Mouse (Mus musculus) MEL (cell line): ENCODE measurements around the gene Gm20388. TPM values are rescaled to one million over a fixed set of nuclear protein-coding genes. Genes with fewer than 3 reads are reported as not detected.

Experiments used
- DNase-seq: peaks from one replicate; pipeline ENCODE4 v3.0.0; 2011; ENCODE audit warnings: low read depth, low spot score
- H3K27ac ChIP-seq: 2 replicates; pipeline ENCODE4 v1.5.1; 2012; ENCODE audit warnings: low read depth, mild to moderate bottlenecking, control low read depth, low read length, moderate library complexity; ENCODE audit not compliant: control insufficient read depth
- H3K27me3 ChIP-seq, 2 experiments: fragments of 150-350 bp in 1 of 2; sonication (generic) in 1 of 2; 2 replicates each; pipeline ENCODE4 v1.6.1; 2012; ENCODE audit warnings: low read length in 2 of 2, mild to moderate bottlenecking in 2 of 2, improper control_type of control experiment in 1 of 2, moderate library complexity in 1 of 2; ENCODE audit not compliant: insufficient read depth in 2 of 2, control insufficient read depth in 1 of 2
- H3K36me3 ChIP-seq, 2 experiments: 2 replicates each; pipeline ENCODE4 v1.6.1; 2012 to 2014; ENCODE audit warnings: low read length in 2 of 2, improper control_type of control experiment in 1 of 2, inconsistent platforms in 1 of 2, mild to moderate bottlenecking in 1 of 2; ENCODE audit not compliant: insufficient read depth in 2 of 2, control insufficient read depth in 1 of 2
- H3K4me1 ChIP-seq, 2 experiments: fragments of 150-350 bp in 1 of 2; sonication (generic) in 1 of 2; 2 replicates each; pipeline ENCODE4 v1.6.1; 2012; ENCODE audit warnings: low read length in 2 of 2, improper control_type of control experiment in 1 of 2, mild to moderate bottlenecking in 1 of 2; ENCODE audit not compliant: insufficient read depth in 2 of 2, control insufficient read depth in 1 of 2
- H3K4me3 ChIP-seq, 2 experiments: fragments of 150-350 bp in 1 of 2; sonication (generic) in 1 of 2; 2 replicates each; pipeline ENCODE4 v1.5.1; 2012; ENCODE audit warnings: low read depth in 2 of 2, low read length in 2 of 2, mild to moderate bottlenecking in 2 of 2, moderate library complexity in 2 of 2, control low read depth in 1 of 2, improper control_type of control experiment in 1 of 2; ENCODE audit not compliant: control insufficient read depth in 1 of 2, insufficient read depth in 1 of 2
- H3K79me2 ChIP-seq: 2 replicates; pipeline ENCODE4 v1.6.1; 2012; ENCODE audit warnings: mild to moderate bottlenecking, low read length, moderate library complexity; ENCODE audit not compliant: control insufficient read depth, poor library complexity, insufficient read depth
- H3K9ac ChIP-seq: 2 replicates; pipeline ENCODE4 v1.6.1; 2012; ENCODE audit warnings: low read depth, mild to moderate bottlenecking, control low read depth, low read length, moderate library complexity; ENCODE audit not compliant: control insufficient read depth, poor library complexity, severe bottlenecking
- H3K9me3 ChIP-seq: fragments of 150-350 bp; sonication (generic); replicated peaks from 2 replicates; pipeline ENCODE4 v1.6.1; 2012; ENCODE audit warnings: mild to moderate bottlenecking, low read length, improper control_type of control experiment, moderate library complexity; ENCODE audit not compliant: insufficient read depth
- CHD1 ChIP-seq: IDR thresholded peaks from 2 replicates; pipeline ENCODE4 v1.6.1; 2012; ENCODE audit warnings: low read depth, mild to moderate bottlenecking, inconsistent platforms, low read length, improper control_type of control experiment
- CTCF ChIP-seq, 3 experiments: IDR thresholded peaks in 2 of 3; conservative IDR thresholded peaks in 1 of 3; 2 replicates each; pipeline ENCODE4 v1.5.1; 2011 to 2012; ENCODE audit warnings: low read length in 3 of 3, low read depth in 2 of 3, mild to moderate bottlenecking in 2 of 3, improper control_type of control experiment in 1 of 3, inconsistent platforms in 1 of 3, mixed read lengths in 1 of 3, moderate library complexity in 1 of 3; ENCODE audit not compliant: control insufficient read depth in 1 of 3, insufficient read depth in 1 of 3, poor library complexity in 1 of 3, severe bottlenecking in 1 of 3
- EP300 ChIP-seq, 2 experiments: IDR thresholded peaks; 2 replicates each; pipeline ENCODE4 v1.6.1; 2011; ENCODE audit warnings: improper control_type of control experiment in 2 of 2, low read length in 2 of 2, low read depth in 1 of 2, mild to moderate bottlenecking in 1 of 2
- KAT2A ChIP-seq: conservative IDR thresholded peaks from 2 replicates; pipeline ENCODE4 v1.6.1; 2012; ENCODE audit warnings: low read depth, low read length, improper control_type of control experiment, inconsistent platforms
- MAZ ChIP-seq: IDR thresholded peaks from 2 replicates; pipeline ENCODE4 v1.6.1; 2012; ENCODE audit warnings: low read depth, mild to moderate bottlenecking, inconsistent platforms, low read length, improper control_type of control experiment
- MEF2A ChIP-seq: IDR thresholded peaks from 2 replicates; pipeline ENCODE4 v1.6.1; 2014; ENCODE audit warnings: low read depth, mild to moderate bottlenecking, inconsistent platforms, low read length, improper control_type of control experiment; ENCODE audit not compliant: poor library complexity, insufficient replicate concordance, severe bottlenecking; ENCODE audit errors: extremely low read depth
- MXI1 ChIP-seq: IDR thresholded peaks from 2 replicates; pipeline ENCODE4 v1.6.1; 2011; ENCODE audit warnings: mild to moderate bottlenecking, low read depth, low read length, improper control_type of control experiment
- MYC ChIP-seq: IDR thresholded peaks from 2 replicates; pipeline ENCODE4 v1.6.1; 2011; ENCODE audit warnings: low read depth, mild to moderate bottlenecking, low read length, improper control_type of control experiment, moderate library complexity
- POLR2A ChIP-seq, 2 experiments: IDR thresholded peaks; 2 replicates each; pipeline ENCODE4 v1.6.1; 2011 to 2012; ENCODE audit warnings: low read length in 2 of 2, mild to moderate bottlenecking in 2 of 2, control low read depth in 1 of 2, improper control_type of control experiment in 1 of 2, low read depth in 1 of 2, moderate library complexity in 1 of 2; ENCODE audit not compliant: control insufficient read depth in 1 of 2, insufficient read depth in 1 of 2, poor library complexity in 1 of 2
- POLR2AphosphoS5 ChIP-seq: IDR thresholded peaks from 2 replicates; pipeline ENCODE4 v1.6.1; 2012; ENCODE audit warnings: low read depth, borderline replicate concordance, mild to moderate bottlenecking, inconsistent platforms, low read length, moderate library complexity, mixed read lengths
- RCOR1 ChIP-seq: IDR thresholded peaks from 2 replicates; pipeline ENCODE4 v1.6.1; 2012; ENCODE audit warnings: low read depth, mild to moderate bottlenecking, inconsistent platforms, low read length, improper control_type of control experiment
- TBP ChIP-seq: IDR thresholded peaks from 2 replicates; pipeline ENCODE4 v1.8.0; 2011; ENCODE audit warnings: low read depth, low read length, improper control_type of control experiment
- TCF12 ChIP-seq: IDR thresholded peaks from 2 replicates; pipeline ENCODE4 v1.6.1; 2014; ENCODE audit warnings: low read depth, mild to moderate bottlenecking, inconsistent platforms, low read length, improper control_type of control experiment, moderate library complexity
- UBTF ChIP-seq: IDR thresholded peaks from 2 replicates; pipeline ENCODE4 v1.6.1; 2012; ENCODE audit warnings: low read depth, mild to moderate bottlenecking, inconsistent platforms, low read length, improper control_type of control experiment, moderate library complexity, borderline replicate concordance; ENCODE audit not compliant: insufficient read depth
- USF1 ChIP-seq: IDR thresholded peaks from 2 replicates; pipeline ENCODE4 v1.6.1; 2014; ENCODE audit warnings: low read depth, mild to moderate bottlenecking, inconsistent platforms, low read length, improper control_type of control experiment, moderate library complexity
- USF2 ChIP-seq, 2 experiments: IDR thresholded peaks; 2 replicates each; pipeline ENCODE4 v1.6.1; 2011 to 2012; ENCODE audit warnings: improper control_type of control experiment in 2 of 2, low read length in 2 of 2, borderline replicate concordance in 1 of 2, inconsistent platforms in 1 of 2, low read depth in 1 of 2, mild to moderate bottlenecking in 1 of 2; ENCODE audit not compliant: insufficient read depth in 1 of 2
- ZKSCAN1 ChIP-seq: IDR thresholded peaks from 2 replicates; pipeline ENCODE4 v1.6.1; 2012; ENCODE audit warnings: low read depth, mild to moderate bottlenecking, inconsistent platforms, low read length, improper control_type of control experiment, moderate library complexity
- ZMIZ1 ChIP-seq: IDR thresholded peaks from 2 replicates; pipeline ENCODE4 v1.6.1; 2012; ENCODE audit warnings: low read depth, mild to moderate bottlenecking, inconsistent platforms, low read length, improper control_type of control experiment, moderate library complexity
- polyA plus RNA-seq, 2 experiments: library from polyadenylated mRNA; stranded (reverse) in 1 of 2; unstranded in 1 of 2; fragments of >175 nt in 1 of 2; fragments of >200 nt in 1 of 2; gene quantifications; 2 replicates each; pipeline versions ENCODE4 v1.2.1 to v1.2.4; 2012; ENCODE audit warnings: low replicate concordance in 2 of 2, low read depth in 1 of 2; ENCODE audit not compliant: insufficient read length in 2 of 2, insufficient read depth in 1 of 2, missing spikeins in 1 of 2
- total RNA-seq: library from RNA; depleted of rRNA; stranded (reverse); fragments of 300-350 nt; gene quantifications from 2 replicates; pipeline ENCODE4 v1.2.3, GENCODE M21; 2012

Gene Gm20388
- total and polyA plus RNA-seq, 3 experiments, result 11.1 to 17.8 TPM; not detected in 1

DNA sequence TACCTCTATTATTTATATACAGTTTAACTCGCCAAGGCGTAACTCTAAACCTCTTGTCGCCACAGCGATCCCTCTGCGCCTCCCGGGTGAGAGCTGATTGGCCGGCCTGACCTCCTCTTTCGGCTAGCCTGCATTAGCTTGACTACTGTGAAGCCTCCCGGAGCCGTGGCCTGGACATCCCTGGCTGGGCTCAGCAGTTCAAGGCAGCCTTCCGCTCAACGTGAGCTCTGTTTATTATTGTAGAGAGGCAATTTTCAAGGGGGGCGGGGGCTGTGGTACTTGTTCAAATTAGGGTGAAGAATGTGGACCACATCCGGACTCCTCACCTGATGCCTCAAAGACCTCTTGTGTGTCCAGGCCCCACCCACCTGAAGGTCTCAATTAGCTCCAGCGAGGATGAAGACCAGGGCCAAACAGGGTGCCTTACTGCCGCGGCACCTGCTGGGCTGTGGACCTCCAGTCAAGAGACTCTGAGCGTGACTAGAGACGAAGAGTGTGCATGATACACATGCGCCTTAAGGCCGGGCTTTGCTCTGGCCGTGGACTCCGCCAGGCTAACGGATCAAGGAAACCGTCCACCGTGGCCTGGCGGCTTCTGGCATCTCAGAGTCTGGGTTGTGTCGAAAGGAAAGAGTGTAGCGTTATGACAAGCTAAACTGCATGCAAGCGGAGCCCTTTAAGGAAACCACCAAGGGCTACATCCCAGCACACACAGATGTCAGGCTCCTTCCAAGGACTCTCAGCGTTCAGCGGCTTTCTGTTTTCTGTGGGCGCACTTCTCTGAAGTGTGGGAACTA lies 1309.7 kb downstream of the Gm20388 start:
- no peak overlapping the region for H3K27ac ChIP-seq
- TF ChIP-seq TCF12, result no peak
- no peak for TF ChIP-seq CTCF (IDR thresholded peaks at IDR 0.05 in 2 of 3, conservative IDR thresholded peaks at IDR 0.05 in 1 of 3; ENCODE audit: control insufficient read depth in 1 of 3, insufficient read depth in 1 of 3, low read depth in 2 of 3, low read length in 3 of 3, poor library complexity in 1 of 3, severe bottlenecking in 1 of 3)
- no peak for TF ChIP-seq KAT2A
- no peak for TF ChIP-seq RCOR1
- no peak for TF ChIP-seq ZMIZ1
- TF ChIP-seq USF1, result no peak
- no peak for TF ChIP-seq MYC
- TF ChIP-seq CHD1, result no peak
- no peak for TF ChIP-seq POLR2AphosphoS5
- no peak for TF ChIP-seq MEF2A
- no peak for TF ChIP-seq MXI1
- TF ChIP-seq MAZ, result no peak
- TF ChIP-seq USF2 (IDR thresholded peaks at IDR 0.05; ENCODE audit: borderline replicate concordance in 1 of 2, insufficient read depth in 1 of 2, low read depth in 1 of 2, low read length in 2 of 2), result no peak
- TF ChIP-seq POLR2A (IDR thresholded peaks at IDR 0.05; ENCODE audit: control insufficient read depth in 1 of 2, insufficient read depth in 1 of 2, low read depth in 1 of 2, low read length in 2 of 2, poor library complexity in 1 of 2), result no peak
- no peak for TF ChIP-seq ZKSCAN1
- no peak for TF ChIP-seq EP300 (IDR thresholded peaks at IDR 0.05; ENCODE audit: low read depth in 1 of 2, low read length in 2 of 2)
- TF ChIP-seq, all 39 proteins: peak for 0
- Histone ChIP-seq H3K27me3 (no peaks in the 10 kb centered on the region), H3K4me3 (no peak overlapping the region), H3K9ac (no peak overlapping the region), H3K4me1 (no peaks in the 10 kb centered on the region), H3K79me2 (no peaks in the 10 kb centered on the region), H3K36me3 (no peaks in the 10 kb centered on the region), H3K9me3 (no peaks in the 10 kb centered on the region)
- DNase-seq, result no peak

DNA sequence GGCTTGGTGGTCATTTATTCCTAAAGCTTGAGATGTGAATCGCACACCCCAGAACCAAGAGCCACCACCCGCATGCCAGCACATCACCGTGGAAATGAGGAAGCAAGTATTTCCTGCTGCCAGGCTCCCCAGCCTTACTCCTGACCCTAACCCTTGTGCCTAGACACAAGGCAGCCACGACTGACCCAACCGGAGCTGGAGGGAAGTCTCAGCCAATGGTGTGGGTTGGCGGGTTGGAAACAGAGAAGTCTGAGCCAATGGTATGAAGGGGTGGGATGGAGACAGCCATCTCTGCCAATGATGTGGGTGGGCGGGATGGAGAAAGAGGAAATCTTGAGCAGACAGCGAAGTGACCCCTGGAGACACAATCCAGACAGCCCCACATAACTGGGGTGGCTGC lies 1314.1 kb downstream of the Gm20388 start:
- Histone ChIP-seq H3K27me3 (no peaks in the 10 kb centered on the region), H3K79me2 (no peaks in the 10 kb centered on the region), H3K4me3 (no peak overlapping the region), H3K27ac (no peak overlapping the region), H3K9ac (no peak overlapping the region), H3K4me1 (no peaks in the 10 kb centered on the region; a peak in 1 of 4 replicates), H3K9me3 (no peaks in the 10 kb centered on the region), H3K36me3 (no peaks in the 10 kb centered on the region)
- no peak for DNase-seq
- no peak for TF ChIP-seq TBP
- no peak for TF ChIP-seq UBTF
- TF ChIP-seq TCF12, result no peak
- no peak for TF ChIP-seq EP300 (IDR thresholded peaks at IDR 0.05; ENCODE audit: low read depth in 1 of 2, low read length in 2 of 2)
